ENCODE assay signal across 26 mouse cellular contexts in the genomic region with DNA sequence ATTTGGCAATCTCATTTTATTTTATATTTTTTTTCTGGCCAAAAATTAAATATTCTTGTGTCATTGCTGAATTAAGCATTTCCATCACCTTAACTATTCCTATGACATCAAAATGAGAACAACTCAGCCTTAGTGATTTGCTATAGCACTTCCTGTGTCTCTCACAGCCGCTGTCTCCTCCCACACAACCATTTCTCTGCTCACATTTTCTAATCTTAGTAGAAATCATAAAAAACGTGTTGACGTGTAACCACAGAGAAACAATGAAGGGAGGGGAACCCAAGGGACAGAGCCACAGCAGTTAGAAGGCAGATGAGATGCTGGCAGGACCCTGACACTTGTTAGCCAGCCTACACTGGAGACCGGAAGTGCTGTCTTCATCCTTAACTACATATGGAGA. TPM values are rescaled to one million over a fixed set of nuclear protein-coding genes. Genes with fewer than 3 reads are reported as not detected.
DNase-seq lines count a peak whose midpoint lies in the region; ATAC-seq lines count a peak whose summit lies in the region.
"Had no signal": no experiment of that assay in that cellular context is flagged by ENCODE, and none has a peak within 500 bp of the region (broad histone marks: within the 10 kb centered on the region; RNA-seq: fewer than 3 reads in every experiment).

No protein-coding gene starts in this region.

- ATAC-seq in common myeloid progenitor, adult 5-6 weeks (replicated peaks; ENCODE audit: low read depth, poor library complexity, severe bottlenecking): 0 out of 2 replicates have a peak, but pooled peaks have one; percentile 32
- ATAC-seq: hindbrain, embryonic 16.5 days; intestine, postnatal 0 days had no signal

- peak; percentile 5 to 17 for DNase-seq in frontal cortex, postnatal 36 days (ENCODE audit: low spot score in 2 of 2)
- no peak for DNase-seq in frontal cortex, postnatal 25 days (ENCODE audit: low spot score in 2 of 2)
- DNase-seq in CD4-positive helper T cell, adult 2 months (ENCODE audit: low read depth, low spot score): peak; percentile 57
- DNase-seq in thymus, postnatal 25 days: peak; percentile 4
- DNase-seq in lung, postnatal 25 days (ENCODE audit: low spot score): no peak
- DNase-seq in spleen, postnatal 36 days (ENCODE audit: low spot score in 2 of 2): no peak
- no peak for DNase-seq in B cell, adult 2 months
- DNase-seq: adrenal gland, postnatal 25 days; cerebellum, adult 11 months; cerebellum, postnatal 10 days; gastrocnemius, postnatal 14 days; heart, adult 18-20 months; heart, postnatal 10 days; kidney, postnatal 25 days; liver, embryonic 13.5 days; lung, embryonic 14.5 days; lung, postnatal 36 days; midbrain, embryonic 14.5 days; retina, postnatal 1 day had no signal

RNA-seq across cellular contexts. Expression of gene Alb, which starts 8.0 kb away (rescaled TPM):
- not detected in 2 replicates for total RNA-seq in common myeloid progenitor, adult 5-6 weeks (2017)
- total RNA-seq: heart, adult 18-20 months; layer of hippocampus, adult 2 months; layer of hippocampus, postnatal 25 days; megakaryocyte-erythroid progenitor cell, adult 5-6 weeks had no signal

RNA-seq across cellular contexts. Expression of gene Afp, which starts 37.8 kb away (rescaled TPM):
- total RNA-seq in common myeloid progenitor, adult 5-6 weeks (2017): 0.19 and 0.59 TPM in 2 replicates
- total RNA-seq: adrenal gland, postnatal 25 days; gastrocnemius, postnatal 14 days; heart, postnatal 10 days; layer of hippocampus, adult 2 months; layer of hippocampus, postnatal 25 days; left cerebral cortex, postnatal 14 days; megakaryocyte-erythroid progenitor cell, adult 5-6 weeks had no signal

Comparison
In these comparisons a context has a peak if more than half of its experiments do, and no peak if none do; other contexts are left out.
1. DNase-seq: peak in frontal cortex, postnatal 36 days (2 of 2), CD4-positive helper T cell, adult 2 months (single experiment) and thymus, postnatal 25 days (single experiment); none in frontal cortex, postnatal 25 days (0 of 2), lung, postnatal 25 days (single experiment), spleen, postnatal 36 days (0 of 2) and B cell, adult 2 months (0 of 2).